Mouse (Mus musculus) adrenal gland (tissue): ENCODE results near the gene Set.

ENCODE experiments used
- intact Hi-C: fragments of 180-260 bp; cut with DNase I; formaldehyde crosslinking; loops from one replicate; pipeline ENCODE4 v1.15.1; 2025

The Set gene

GRCm38 (mm10) chr2:30058418-30058817 lies 1.2 kb downstream of the Set start:
- intact Hi-C loops, result no loop called here

- intact Hi-C loops, result no loop called here
These were observed 4.3 kb downstream of the Set start for GRCm38 (mm10) chr2:30061215-30062166.

GRCm38 (mm10) chr2:30062249-30063093 lies 5.3 kb downstream of the Set start:
- intact Hi-C loops, result no loop called here

GRCm38 (mm10) chr2:30063235-30063634 lies 6.1 kb downstream of the Set start:
- intact Hi-C loops, result no loop called here

GRCm38 (mm10) chr2:30063791-30064190 lies 6.6 kb downstream of the Set start:
- intact Hi-C loops, result no loop called here

GRCm38 (mm10) chr2:30064298-30064697 lies 7.1 kb downstream of the Set start:
- intact Hi-C loops, result no loop called here

- intact Hi-C loops, result no loop called here
These were observed 9.1 kb downstream of the Set start for GRCm38 (mm10) chr2:30066046-30066901.

- intact Hi-C loops, result no loop called here
These were observed 10.1 kb downstream of the Set start for GRCm38 (mm10) chr2:30067031-30067888.

- intact Hi-C loops, result no loop called here
These were observed 10.8 kb downstream of the Set start for GRCm38 (mm10) chr2:30067962-30068361.

- intact Hi-C loops, result no loop called here
These were observed 15.7 kb downstream of the Set start for GRCm38 (mm10) chr2:30072875-30073274.

- intact Hi-C loops, result no loop called here
These were observed 16.1 kb downstream of the Set start for GRCm38 (mm10) chr2:30073285-30073684.

GRCm38 (mm10) chr2:30075625-30076024 lies 18.4 kb downstream of the Set start:
- intact Hi-C loops, result no loop called here

- intact Hi-C loops, result no loop called here
These were observed 19.3 kb downstream of the Set start for GRCm38 (mm10) chr2:30076439-30076838.

GRCm38 (mm10) chr2:30076959-30077358 lies 19.8 kb downstream of the Set start:
- intact Hi-C loops, result no loop called here

GRCm38 (mm10) chr2:30077502-30078348 lies 20.5 kb downstream of the Set start, which contains the start of gene Pkn3:
TSS of gene Pkn3 (plus strand) at chr2:30077684.
- intact Hi-C loops, result no loop called here

- intact Hi-C loops, result no loop called here
These were observed 21.2 kb downstream of the Set start for GRCm38 (mm10) chr2:30078349-30078712.

- intact Hi-C loops, result no loop called here
These were observed 21.6 kb downstream of the Set start for GRCm38 (mm10) chr2:30078760-30079159.

GRCm38 (mm10) chr2:30080181-30080800 lies 23.1 kb downstream of the Set start:
- intact Hi-C loops, result no loop called here

GRCm38 (mm10) chr2:30084113-30084512 lies 26.9 kb downstream of the Set start:
- intact Hi-C loops, result no loop called here
